10 mouse cellular contexts compared by ENCODE assay signal in genomic region chr2:26360772-26361171, GRCm38 (mm10). TPM values are rescaled to one million over a fixed set of nuclear protein-coding genes. Genes with fewer than 3 reads are reported as not detected.
A peak's percentile ranks its signal among the peaks of the same experiment; 100 is the strongest.
DNase-seq lines count a peak whose midpoint lies in the region; ATAC-seq lines count a peak whose summit lies in the region.
"Had no signal": no experiment of that assay in that cellular context is flagged by ENCODE, and none has a peak within 500 bp of the region (broad histone marks: within the 10 kb centered on the region; RNA-seq: fewer than 3 reads in every experiment).

Gene Card9 (minus strand): TSS chr2:26360918.

- H3K9me3 ChIP-seq in embryonic facial prominence, embryonic 15.5 days (replicated peaks), result no peaks in the 10 kb centered on the region
- H3K9me3 ChIP-seq in embryonic facial prominence, embryonic 10.5 days, result no peaks in the 10 kb centered on the region

- H3K27me3 ChIP-seq in embryonic facial prominence, embryonic 15.5 days, result no peaks in the 10 kb centered on the region
- no peaks in the 10 kb centered on the region for H3K27me3 ChIP-seq in embryonic facial prominence, embryonic 10.5 days (replicated peaks; ENCODE audit: low read depth, poor library complexity, severe bottlenecking)

- H3K4me1 ChIP-seq in embryonic facial prominence, embryonic 15.5 days, result peaks cover 17% of the 10 kb centered on the region; the same call in 1 of the 2 replicates
- peaks cover 11% of the 10 kb centered on the region for H3K4me1 ChIP-seq in embryonic facial prominence, embryonic 10.5 days

- peaks cover 26% of the 10 kb centered on the region for H3K36me3 ChIP-seq in embryonic facial prominence, embryonic 15.5 days
- H3K36me3 ChIP-seq in embryonic facial prominence, embryonic 10.5 days (replicated peaks), result peaks cover 40% of the 10 kb centered on the region

- H3K9ac ChIP-seq in embryonic facial prominence, embryonic 15.5 days, result no peak within 1 kb of the TSS

- no peak within 1 kb of the TSS for H3K27ac ChIP-seq in embryonic facial prominence, embryonic 15.5 days (replicated peaks)
- H3K27ac ChIP-seq in embryonic facial prominence, embryonic 10.5 days (replicated peaks), result no peak within 1 kb of the TSS

- no peak for DNase-seq in embryonic facial prominence, embryonic 10.5 days (ENCODE audit: low spot score)
- DNase-seq in thymus, postnatal 0 days (ENCODE audit: low spot score), result no peak
- DNase-seq in thymus, postnatal 25 days, result no peak
- peak; percentile 61 for DNase-seq in lung, postnatal 36 days
- no peak for DNase-seq in neural tube, embryonic 10.5 days (ENCODE audit: extremely low spot score, low spot score)
- DNase-seq in urinary bladder, postnatal 10 days (ENCODE audit: low spot score), result no peak
- DNase-seq: adrenal gland, postnatal 36 days; right cerebral cortex, postnatal 25 days had no signal

- H3K4me3 ChIP-seq in embryonic facial prominence, embryonic 15.5 days (replicated peaks), result no peak within 1 kb of the TSS
- no peak within 1 kb of the TSS for H3K4me3 ChIP-seq in embryonic facial prominence, embryonic 10.5 days

- WGBS in embryonic facial prominence, embryonic 15.5 days, result 42% methylated on average over 3 of the region's 3 CpGs
- 56% methylated on average over 3 of the region's 3 CpGs for WGBS in embryonic facial prominence, embryonic 10.5 days

- ATAC-seq in embryonic facial prominence, embryonic 15.5 days (ENCODE audit: insufficient number of reproducible peaks, low FRiP score, low TSS enrichment, low read depth), result 0 out of 2 replicates have a peak, but pooled peaks have one; percentile 17
- ATAC-seq in cerebellum, adult (ENCODE audit: insufficient number of reproducible peaks, low FRiP score, low TSS enrichment), result no peak

- no peak within 1 kb of the TSS for H3K4me2 ChIP-seq in embryonic facial prominence, embryonic 15.5 days (replicated peaks)

RNA-seq across cellular contexts. Expression of gene Card9, which starts in this region (rescaled TPM):
- polyA plus RNA-seq in embryonic facial prominence, embryonic 15.5 days (2015; fragmentation: Nextera tagmentation; extraction: Ambion mirVana), result 0.84 and 1.7 TPM in 2 replicates
- polyA plus RNA-seq in embryonic facial prominence, embryonic 10.5 days (2016; fragmentation: Nextera tagmentation; extraction: Ambion mirVana), result 0.87 and 0.96 TPM in 2 replicates
- 15.9 and 17.1 TPM in 2 replicates for polyA plus RNA-seq in thymus, postnatal 0 days (2015; fragmentation: Nextera tagmentation; extraction: Ambion mirVana)
